Mouse (Mus musculus): Measurements from ENCODE around the gene Sycn. TPM values are rescaled to one million over a fixed set of nuclear protein-coding genes. Genes with fewer than 3 reads are reported as not detected.
A peak's percentile ranks its signal among the peaks of the same experiment; 100 is the strongest.

The Sycn gene
- polyA plus RNA-seq, 1 experiment from 2014 or later = not detected

- no peaks in the 10 kb centered on the region for H3K9me3 ChIP-seq
- H3K4me3 ChIP-seq (replicated peaks) = no peak overlapping the region
- peaks cover 88% of the 10 kb centered on the region for H3K36me3 ChIP-seq
- H3K27me3 ChIP-seq = no peaks in the 10 kb centered on the region
- no peak overlapping the region for H3K27ac ChIP-seq
- no peaks in the 10 kb centered on the region for H3K4me1 ChIP-seq (replicated peaks)
- no peak overlapping the region for H3K9ac ChIP-seq (replicated peaks)
- H3K4me2 ChIP-seq (replicated peaks) = no peak overlapping the region
- WGBS = 90% methylated on average over 11 of the region's 11 CpGs
- ATAC-seq = no peak
Measured at GRCm38 (mm10) chr7:28561967-28562366, 21.3 kb downstream of the Sycn start.

GRCm38 (mm10) chr7:28562371-28562770, 21.7 kb downstream of the Sycn start:
- no peak for ATAC-seq
- H3K27me3 ChIP-seq = no peaks in the 10 kb centered on the region
- 94% methylated on average over 13 of the region's 13 CpGs for whole genome bisulfite sequencing
- H3K4me3 ChIP-seq (replicated peaks) = no peak overlapping the region
- H3K4me2 ChIP-seq (replicated peaks) = no peak overlapping the region
- no peaks in the 10 kb centered on the region for H3K4me1 ChIP-seq (replicated peaks)
- H3K27ac ChIP-seq = no peak overlapping the region
- H3K9me3 ChIP-seq = no peaks in the 10 kb centered on the region
- no peak overlapping the region for H3K9ac ChIP-seq (replicated peaks)
- H3K36me3 ChIP-seq = peaks cover 92% of the 10 kb centered on the region

- 98% methylated on average over 13 of the region's 13 CpGs for WGBS
- Histone ChIP-seq H3K9ac (replicated peaks) (no peak overlapping the region), H3K4me2 (replicated peaks) (no peak overlapping the region), H3K27ac (no peak overlapping the region), H3K36me3 (peaks cover 94% of the 10 kb centered on the region), H3K27me3 (no peaks in the 10 kb centered on the region), H3K4me1 (replicated peaks) (no peaks in the 10 kb centered on the region), H3K9me3 (no peaks in the 10 kb centered on the region), H3K4me3 (replicated peaks) (no peak overlapping the region)
- no peak for ATAC-seq
Measured at GRCm38 (mm10) chr7:28562951-28563350, 22.3 kb downstream of the Sycn start.

GRCm38 (mm10) chr7:28565407-28565806, 24.7 kb downstream of the Sycn start:
- H3K4me3 ChIP-seq (replicated peaks) = no peak overlapping the region
- ATAC-seq = no peak
- H3K36me3 ChIP-seq = peaks cover 83% of the 10 kb centered on the region
- no peaks in the 10 kb centered on the region for H3K9me3 ChIP-seq
- no peaks in the 10 kb centered on the region for H3K27me3 ChIP-seq
- H3K9ac ChIP-seq (replicated peaks) = no peak overlapping the region; the same call in 1 of the 2 replicates
- H3K27ac ChIP-seq = no peak overlapping the region
- H3K4me2 ChIP-seq (replicated peaks) = no peak overlapping the region
- H3K4me1 ChIP-seq (replicated peaks) = 0 out of 2 replicates have a peak, but pooled peaks cover 4% of the 10 kb centered on the region
- 86% methylated on average over 5 of the region's 5 CpGs for WGBS

GRCm38 (mm10) chr7:28567539-28567938, 26.9 kb downstream of the Sycn start:
- H3K9me3 ChIP-seq = no peaks in the 10 kb centered on the region
- ATAC-seq = no peak
- H3K4me2 ChIP-seq (replicated peaks) = no peak overlapping the region
- WGBS = 93% methylated on average over 4 of the region's 4 CpGs
- peaks cover 66% of the 10 kb centered on the region for H3K36me3 ChIP-seq
- H3K27ac ChIP-seq = no peak overlapping the region
- no peaks in the 10 kb centered on the region for H3K27me3 ChIP-seq
- H3K4me3 ChIP-seq (replicated peaks) = no peak overlapping the region
- H3K9ac ChIP-seq (replicated peaks) = no peak overlapping the region
- H3K4me1 ChIP-seq (replicated peaks) = peaks cover 19% of the 10 kb centered on the region; the same call in 1 of the 2 replicates

- Histone ChIP-seq H3K36me3 (peaks cover 59% of the 10 kb centered on the region), H3K9me3 (no peaks in the 10 kb centered on the region), H3K4me3 (replicated peaks) (no peak overlapping the region), H3K27me3 (no peaks in the 10 kb centered on the region), H3K4me2 (replicated peaks) (no peak overlapping the region), H3K4me1 (replicated peaks) (peaks cover 19% of the 10 kb centered on the region; the same call in 1 of the 2 replicates), H3K27ac (no peak overlapping the region), H3K9ac (replicated peaks) (no peak overlapping the region)
- ATAC-seq = no peak
Measured at GRCm38 (mm10) chr7:28568253-28568652, 27.6 kb downstream of the Sycn start.

GRCm38 (mm10) chr7:28570291-28570981, 29.8 kb downstream of the Sycn start:
- H3K4me1 ChIP-seq (replicated peaks) = peaks cover 19% of the 10 kb centered on the region; the same call in 1 of the 2 replicates
- peak overlapping the region; percentile 9; the same call in 1 of the 2 replicates for H3K27ac ChIP-seq
- no peak overlapping the region for H3K4me3 ChIP-seq (replicated peaks)
- H3K27me3 ChIP-seq = no peaks in the 10 kb centered on the region
- H3K9me3 ChIP-seq = no peaks in the 10 kb centered on the region
- no peak overlapping the region for H3K4me2 ChIP-seq (replicated peaks)
- H3K36me3 ChIP-seq = peaks cover 37% of the 10 kb centered on the region
- WGBS = 82% methylated on average over 12 of the region's 12 CpGs
- no peak overlapping the region for H3K9ac ChIP-seq (replicated peaks)
- ATAC-seq = no peak

- Histone ChIP-seq H3K4me3 (replicated peaks) (no peak overlapping the region), H3K27me3 (no peaks in the 10 kb centered on the region), H3K36me3 (peaks cover 30% of the 10 kb centered on the region), H3K27ac (peak overlapping the region; percentile 9; the same call in 1 of the 2 replicates), H3K9me3 (no peaks in the 10 kb centered on the region), H3K9ac (replicated peaks) (no peak overlapping the region), H3K4me1 (replicated peaks) (peaks cover 19% of the 10 kb centered on the region; the same call in 1 of the 2 replicates), H3K4me2 (replicated peaks) (no peak overlapping the region)
- 53% methylated on average over 5 of the region's 5 CpGs for WGBS
- no peak for ATAC-seq
Measured at GRCm38 (mm10) chr7:28570982-28571682, 30.4 kb downstream of the Sycn start.

GRCm38 (mm10) chr7:28572689-28573088, 32.0 kb downstream of the Sycn start:
- H3K4me3 ChIP-seq (replicated peaks) = no peak overlapping the region
- H3K27ac ChIP-seq = no peak overlapping the region
- H3K36me3 ChIP-seq = peaks cover 15% of the 10 kb centered on the region
- no peaks in the 10 kb centered on the region for H3K27me3 ChIP-seq
- no peak overlapping the region for H3K9ac ChIP-seq (replicated peaks)
- no peak for ATAC-seq
- no peaks in the 10 kb centered on the region for H3K9me3 ChIP-seq
- 95% methylated on average over 5 of the region's 5 CpGs for WGBS
- no peak overlapping the region for H3K4me2 ChIP-seq (replicated peaks)
- peaks cover 25% of the 10 kb centered on the region; the same call in 1 of the 2 replicates for H3K4me1 ChIP-seq (replicated peaks)

- H3K9me3 ChIP-seq = no peaks in the 10 kb centered on the region
- peaks cover 25% of the 10 kb centered on the region; the same call in 1 of the 2 replicates for H3K4me1 ChIP-seq (replicated peaks)
- 95% methylated on average over 3 of the region's 3 CpGs for WGBS
- peaks cover 11% of the 10 kb centered on the region; the same call in 1 of the 2 replicates for H3K36me3 ChIP-seq
- no peak overlapping the region for H3K27ac ChIP-seq
- no peak overlapping the region for H3K9ac ChIP-seq (replicated peaks)
- H3K4me2 ChIP-seq (replicated peaks) = no peak overlapping the region
- no peak for ATAC-seq
- H3K27me3 ChIP-seq = no peaks in the 10 kb centered on the region
- H3K4me3 ChIP-seq (replicated peaks) = no peak overlapping the region
Measured at GRCm38 (mm10) chr7:28573236-28573635, 32.6 kb downstream of the Sycn start.

GRCm38 (mm10) chr7:28575597-28575996, 34.9 kb downstream of the Sycn start:
- H3K36me3 ChIP-seq = no peaks in the 10 kb centered on the region; the same call in 1 of the 2 replicates
- no peak overlapping the region for H3K4me3 ChIP-seq (replicated peaks)
- peaks cover 30% of the 10 kb centered on the region; the same call in 1 of the 2 replicates for H3K4me1 ChIP-seq (replicated peaks)
- H3K27ac ChIP-seq = no peak overlapping the region
- no peak overlapping the region for H3K4me2 ChIP-seq (replicated peaks)
- 95% methylated on average over 11 of the region's 11 CpGs for WGBS
- ATAC-seq = no peak
- H3K27me3 ChIP-seq = no peaks in the 10 kb centered on the region
- no peak overlapping the region for H3K9ac ChIP-seq (replicated peaks)
- H3K9me3 ChIP-seq = no peaks in the 10 kb centered on the region

GRCm38 (mm10) chr7:28576271-28576914, 35.7 kb downstream of the Sycn start:
- Histone ChIP-seq H3K27ac (no peak overlapping the region), H3K4me2 (replicated peaks) (no peak overlapping the region), H3K4me1 (replicated peaks) (peaks cover 23% of the 10 kb centered on the region; the same call in 1 of the 2 replicates), H3K27me3 (no peaks in the 10 kb centered on the region), H3K36me3 (no peaks in the 10 kb centered on the region; the same call in 1 of the 2 replicates), H3K4me3 (replicated peaks) (no peak overlapping the region), H3K9ac (replicated peaks) (no peak overlapping the region), H3K9me3 (no peaks in the 10 kb centered on the region)
- peak; percentile 31; the same call in 1 of the 2 replicates for ATAC-seq
- WGBS = 80% methylated on average over 5 of the region's 5 CpGs

All from midbrain, embryonic 13.5 days (tissue).